Mouse (Mus musculus) lung, adult 2 months (tissue): ENCODE measurements around the gene Klhl24.

ENCODE experiments used
- CTCF ChIP-seq: fragments of 200-500 bp; IDR thresholded peaks from 2 replicates; pipeline ENCODE4 v1.5.1; 2011; ENCODE audit warnings: mild to moderate bottlenecking, low read length, control low read depth; ENCODE audit not compliant: insufficient read depth
- POLR2A ChIP-seq: fragments of 200-500 bp; IDR thresholded peaks from 2 replicates; pipeline ENCODE4 v1.6.1; 2011; ENCODE audit warnings: low read depth, mild to moderate bottlenecking, control low read depth, low read length, borderline replicate concordance; ENCODE audit errors: extremely low read depth

DNA sequence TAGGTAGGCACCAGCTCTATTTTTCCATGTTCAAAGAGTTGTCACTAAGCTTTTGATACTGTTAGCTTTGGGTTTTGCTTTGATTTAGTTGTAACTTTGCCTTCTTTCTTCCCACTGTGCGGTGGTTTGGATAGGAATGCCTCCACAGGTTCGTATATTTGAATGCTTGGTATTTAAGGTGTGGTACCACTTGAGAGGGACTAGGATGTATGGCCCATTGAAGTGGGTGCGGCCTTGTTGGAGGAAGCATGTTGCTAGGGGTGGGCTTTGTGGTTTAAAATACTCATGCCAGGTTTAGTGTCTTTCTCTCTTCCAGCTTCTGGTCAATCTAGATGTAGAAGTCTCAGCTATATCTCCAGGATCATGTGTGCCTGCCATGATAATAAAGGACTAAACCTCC lies 17.1 kb upstream of the Klhl24 start:
- TF ChIP-seq CTCF (no peak), POLR2A (no peak)
